In the genomic region with DNA sequence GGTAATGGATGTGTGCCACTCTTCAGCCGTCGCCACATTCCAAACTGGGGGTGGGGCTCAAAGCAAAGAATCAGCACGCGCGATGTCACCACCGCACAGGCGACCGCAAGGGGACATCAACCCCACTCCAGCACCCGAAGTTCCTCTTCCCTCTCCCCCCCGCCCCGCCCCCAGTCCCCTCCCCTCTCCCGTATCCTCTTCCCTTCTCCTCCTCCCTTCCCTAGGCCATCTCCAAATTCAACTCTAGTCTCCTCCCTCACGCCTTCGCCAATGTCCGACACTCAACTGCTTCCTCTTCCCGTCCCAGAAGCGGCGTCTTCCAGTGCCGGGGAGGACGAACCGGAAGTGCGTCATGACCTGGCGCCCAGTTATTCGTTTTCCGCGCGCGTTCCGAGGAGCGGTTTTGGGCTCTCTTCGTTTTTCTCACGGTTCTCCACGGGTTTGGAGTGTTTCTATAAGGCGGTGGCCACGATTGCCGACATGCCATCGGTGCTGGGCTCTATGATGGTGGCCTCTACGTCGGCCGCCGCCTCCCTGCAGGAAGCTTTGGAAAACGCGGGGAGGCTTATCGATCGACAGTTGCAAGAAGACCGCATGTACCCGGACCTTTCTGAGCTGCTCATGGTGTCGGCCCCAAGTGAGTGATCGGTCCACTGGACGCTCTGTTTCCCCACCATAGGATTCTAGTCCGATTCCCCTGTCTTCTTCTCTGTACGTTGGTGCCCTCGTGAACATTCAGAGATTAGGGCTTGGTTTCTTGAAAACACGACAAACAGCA, we compare ENCODE assay signal across 8 mouse cellular contexts. TPM values are rescaled to one million over a fixed set of nuclear protein-coding genes. Genes with fewer than 3 reads are reported as not detected.
DNase-seq lines count a peak whose midpoint lies in the region; ATAC-seq and TF ChIP-seq lines count a peak whose summit lies in the region.

Gene Nup155 (plus strand): TSS at position 308 of the 778 bp plus-strand sequence.

- H3K4me1 ChIP-seq in CH12.LX (ENCODE audit: control insufficient read depth in 1 of 2, insufficient read depth in 2 of 2), result peaks cover 7 to 22% of the 10 kb centered on the region in 2 experiments; a peak in 3 of 4 replicates
- 0 out of 2 replicates have a peak, but pooled peaks cover 3% of the 10 kb centered on the region for H3K4me1 ChIP-seq in forebrain, embryonic 11.5 days (replicated peaks; ENCODE audit: control insufficient read depth, insufficient read depth, low read length)
- peaks cover 17% of the 10 kb centered on the region for H3K4me1 ChIP-seq in heart, embryonic 16.5 days (ENCODE audit: control insufficient read depth, insufficient read depth, low read length)
- H3K4me1 ChIP-seq in liver, embryonic 15.5 days (replicated peaks), result peaks cover 26% of the 10 kb centered on the region
- peaks cover 13% of the 10 kb centered on the region for H3K4me1 ChIP-seq in neural tube, embryonic 12.5 days

- WGBS in forebrain, embryonic 11.5 days, result under 1% methylated on average over 53 of the region's 54 CpGs
- WGBS in heart, embryonic 16.5 days, result under 1% methylated on average over 54 of the region's 54 CpGs
- WGBS in liver, embryonic 15.5 days (ENCODE audit: insufficient replicate concordance), result under 1% methylated on average over 54 of the region's 54 CpGs
- under 1% methylated on average over 53 of the region's 54 CpGs for WGBS in neural tube, embryonic 12.5 days

- TF ChIP-seq POLR2A in CH12.LX (IDR thresholded peaks at IDR 0.05; ENCODE audit: low read depth, low read length), result peak; percentile 79; the same call in 1 of the 2 replicates

- no peaks in the 10 kb centered on the region for H3K27me3 ChIP-seq in CH12.LX (replicated peaks)
- H3K27me3 ChIP-seq in forebrain, embryonic 11.5 days (ENCODE audit: control insufficient read depth, insufficient read depth, low read length), result no peaks in the 10 kb centered on the region
- no peaks in the 10 kb centered on the region for H3K27me3 ChIP-seq in heart, embryonic 16.5 days (ENCODE audit: control insufficient read depth, insufficient read depth, low read length)
- H3K27me3 ChIP-seq in liver, embryonic 15.5 days, result no peaks in the 10 kb centered on the region
- no peaks in the 10 kb centered on the region for H3K27me3 ChIP-seq in neural tube, embryonic 12.5 days (replicated peaks)

- TF ChIP-seq EP300 in CH12.LX (IDR thresholded peaks at IDR 0.05; ENCODE audit: low read length), result no peak

- H3K27ac ChIP-seq in CH12.LX (ENCODE audit: insufficient read depth, low read depth), result peak within 1 kb of the TSS; percentile 37; the same call in 1 of the 2 replicates
- peak within 1 kb of the TSS; percentile 46 for H3K27ac ChIP-seq in forebrain, embryonic 11.5 days (ENCODE audit: low read depth, low read length)
- peak within 1 kb of the TSS; percentile 64 for H3K27ac ChIP-seq in heart, embryonic 16.5 days (ENCODE audit: low read length)
- H3K27ac ChIP-seq in liver, embryonic 15.5 days (replicated peaks), result peak within 1 kb of the TSS; percentile 81
- H3K27ac ChIP-seq in neural tube, embryonic 12.5 days, result no peak within 1 kb of the TSS

- peaks cover 26 to 33% of the 10 kb centered on the region in 2 experiments for H3K36me3 ChIP-seq in CH12.LX (replicated peaks in 1 of 2; ENCODE audit: control insufficient read depth in 1 of 2, insufficient read depth in 1 of 2, low read length in 1 of 2)
- H3K36me3 ChIP-seq in forebrain, embryonic 11.5 days (ENCODE audit: control insufficient read depth, insufficient read depth, low read length), result peaks cover 11% of the 10 kb centered on the region
- H3K36me3 ChIP-seq in heart, embryonic 16.5 days (ENCODE audit: control insufficient read depth, insufficient read depth), result peaks cover 20% of the 10 kb centered on the region
- peaks cover 30% of the 10 kb centered on the region for H3K36me3 ChIP-seq in liver, embryonic 15.5 days (replicated peaks)
- peaks cover 20% of the 10 kb centered on the region for H3K36me3 ChIP-seq in neural tube, embryonic 12.5 days

- peak within 1 kb of the TSS; percentile 79 to 99 (median 93) for H3K4me3 ChIP-seq in CH12.LX (replicated peaks in 1 of 3; ENCODE audit: low read depth in 2 of 3, low read length in 2 of 3, poor library complexity in 1 of 3)
- peak within 1 kb of the TSS; percentile 80 for H3K4me3 ChIP-seq in forebrain, embryonic 11.5 days (ENCODE audit: low read depth, low read length)
- peak within 1 kb of the TSS; percentile 68 for H3K4me3 ChIP-seq in heart, embryonic 16.5 days (ENCODE audit: low read length)
- peak within 1 kb of the TSS; percentile 77 for H3K4me3 ChIP-seq in liver, embryonic 15.5 days (replicated peaks)
- peak within 1 kb of the TSS; percentile 70 for H3K4me3 ChIP-seq in neural tube, embryonic 12.5 days

- peak within 1 kb of the TSS; percentile 99 for H3K4me2 ChIP-seq in CH12.LX (ENCODE audit: insufficient read depth, low read depth, poor library complexity, severe bottlenecking)
- H3K4me2 ChIP-seq in forebrain, embryonic 11.5 days (ENCODE audit: low read depth, low read length, severe bottlenecking), result peak within 1 kb of the TSS; percentile 55
- peak within 1 kb of the TSS; percentile 97 for H3K4me2 ChIP-seq in heart, embryonic 16.5 days (ENCODE audit: low read depth, low read length)
- H3K4me2 ChIP-seq in liver, embryonic 15.5 days, result peak within 1 kb of the TSS; percentile 71
- H3K4me2 ChIP-seq in neural tube, embryonic 12.5 days (replicated peaks), result peak within 1 kb of the TSS; percentile 64

- H3K9ac ChIP-seq in CH12.LX (ENCODE audit: insufficient read depth, low read depth), result peak within 1 kb of the TSS; percentile 89
- peak within 1 kb of the TSS; percentile 79 for H3K9ac ChIP-seq in forebrain, embryonic 11.5 days (ENCODE audit: low read length)
- H3K9ac ChIP-seq in heart, embryonic 16.5 days (ENCODE audit: low read length), result peak within 1 kb of the TSS; percentile 77
- peak within 1 kb of the TSS; percentile 76 for H3K9ac ChIP-seq in liver, embryonic 15.5 days
- peak within 1 kb of the TSS; percentile 68 for H3K9ac ChIP-seq in neural tube, embryonic 12.5 days

- DNase-seq in CH12.LX (ENCODE audit: extremely low read depth), result peak; percentile 95
- DNase-seq in c-Kit-positive CD71-positive TER-119-negative erythroid progenitor cells, embryonic 14.5 days (ENCODE audit: low read depth), result peak; percentile 91
- DNase-seq in forebrain, embryonic 11.5 days (ENCODE audit: low spot score), result peak; percentile 94
- DNase-seq in kidney, postnatal 36 days, result peak; percentile 94 to 95
- peak; percentile 96 for DNase-seq in telencephalon, adult 2 months (ENCODE audit: low read depth, low spot score)

- H3K9me3 ChIP-seq in CH12.LX (replicated peaks; ENCODE audit: low read length), result no peaks in the 10 kb centered on the region
- H3K9me3 ChIP-seq in forebrain, embryonic 11.5 days (ENCODE audit: control insufficient read depth, low read length), result no peaks in the 10 kb centered on the region
- H3K9me3 ChIP-seq in heart, embryonic 16.5 days (replicated peaks; ENCODE audit: control insufficient read depth, low read length), result no peaks in the 10 kb centered on the region
- no peaks in the 10 kb centered on the region for H3K9me3 ChIP-seq in liver, embryonic 15.5 days (replicated peaks)
- no peaks in the 10 kb centered on the region for H3K9me3 ChIP-seq in neural tube, embryonic 12.5 days

- TF ChIP-seq CTCF in CH12.LX (conservative IDR thresholded peaks at IDR 0.05 in 1 of 2, IDR thresholded peaks at IDR 0.05 in 1 of 2; ENCODE audit: low read depth in 2 of 2, low read length in 2 of 2), result no peak

- dilution Hi-C loops in CH12.LX (cut with MboI; ENCODE audit: extremely low pct_ligation_motif_present, extremely low pct_unique_long_range_greater_than_20kb, low sequenced_read_pairs), result no loop called here

- ATAC-seq in forebrain, embryonic 11.5 days (replicated peaks; ENCODE audit: low FRiP score), result peak; percentile 98
- ATAC-seq in heart, embryonic 16.5 days (replicated peaks; ENCODE audit: extremely low read depth, insufficient read depth, low FRiP score), result peak; percentile 97
- peak; percentile 92 for ATAC-seq in liver, embryonic 15.5 days (ENCODE audit: insufficient read depth)
- peak; percentile 98 for ATAC-seq in neural tube, embryonic 12.5 days (ENCODE audit: low FRiP score, low read depth)

- in situ Hi-C loops in CH12.LX (cut with MboI; ENCODE audit: low pct_ligation_motif_present, low pct_unique_long_range_greater_than_20kb, low sequenced_read_pairs), result loop anchor here (25.0 kb wide), 1 partner anchor 503 kb away; no protein-coding TSS in a partner anchor

- TF ChIP-seq RAD21 in CH12.LX (IDR thresholded peaks at IDR 0.05; ENCODE audit: low read depth, low read length), result no peak

- peaks cover 42% of the 10 kb centered on the region for H3K79me2 ChIP-seq in CH12.LX (replicated peaks; ENCODE audit: control insufficient read depth, extremely low read depth, insufficient read depth, poor library complexity, severe bottlenecking)

TF ChIP-seq in CH12.LX, 34 proteins besides CTCF, POLR2A, EP300 and RAD21 (continues in another document):
- TF ChIP-seq MAZ (IDR thresholded peaks at IDR 0.05; ENCODE audit: low read depth, low read length) (no peak), SMC3 (IDR thresholded peaks at IDR 0.05; ENCODE audit: low read depth, low read length) (no peak), NELFE (IDR thresholded peaks at IDR 0.05; ENCODE audit: low read depth, low read length) (peak; percentile 76), ZMIZ1 (IDR thresholded peaks at IDR 0.05; ENCODE audit: low read depth, low read length) (peak; percentile 91; the same call in 1 of the 2 replicates), ZKSCAN1 (IDR thresholded peaks at IDR 0.05; ENCODE audit: borderline replicate concordance, low read depth, low read length) (no peak), UBTF (IDR thresholded peaks at IDR 0.05; ENCODE audit: low read depth, low read length) (no peak), IRF4 (IDR thresholded peaks at IDR 0.05; ENCODE audit: low read depth, low read length) (peak; percentile 12; the same call in 1 of the 2 replicates), BHLHE40 (IDR thresholded peaks at IDR 0.05; ENCODE audit: low read depth, low read length) (peak; percentile 65), POLR2AphosphoS2 (IDR thresholded peaks at IDR 0.05; ENCODE audit: low read depth, low read length) (peak; percentile 94), MEF2A (IDR thresholded peaks at IDR 0.05; ENCODE audit: borderline replicate concordance, low read depth, low read length) (0 out of 2 replicates have a peak, but pooled peaks have one; percentile 12), JUN (IDR thresholded peaks at IDR 0.05; ENCODE audit: insufficient read depth, low read depth, low read length) (no peak), MXI1 (IDR thresholded peaks at IDR 0.05; ENCODE audit: low read depth, low read length) (peak; percentile 94)

RNA-seq across cellular contexts. Expression of gene Nup155, which starts in this region (rescaled TPM):
- 42.3 and 48.2 TPM in 2 replicates for total RNA-seq in CH12.LX (2012; rRNA removed)
- 45.0 and 48.8 TPM in 2 replicates for total RNA-seq in CH12.LX (2014; rRNA removed)
- polyA plus RNA-seq in CH12.LX (2012; ENCODE audit: insufficient read length, low read depth), result 36.9 and 37.4 TPM in 2 replicates
- 30.9 and 35.5 TPM in 2 replicates for polyA plus RNA-seq in forebrain, embryonic 11.5 days (2014; fragmentation: Nextera tagmentation; extraction: Ambion mirVana)
- 9.4 and 10.1 TPM in 2 replicates for polyA plus RNA-seq in heart, embryonic 16.5 days (2015; fragmentation: Nextera tagmentation; extraction: Ambion mirVana)
- polyA plus RNA-seq in liver, embryonic 15.5 days (2015; fragmentation: Nextera tagmentation; extraction: Ambion mirVana), result 9.0 and 9.5 TPM in 2 replicates
- polyA plus RNA-seq in neural tube, embryonic 12.5 days (2016; fragmentation: Nextera tagmentation; extraction: Ambion mirVana), result 19.0 and 20.1 TPM in 2 replicates
